Mouse (Mus musculus) lung, embryonic 16.5 days (tissue): Measurements from ENCODE around the gene Lpgat1. TPM values are rescaled to one million over a fixed set of nuclear protein-coding genes. Genes with fewer than 3 reads are reported as not detected.

Experiments used
- ATAC-seq: fragments of 200-750 bp; cut with Nextera tagmentation; 2 replicates; pipeline ENCODE4 v1.8.0; 2017; ENCODE audit warnings: low read depth, mild to moderate bottlenecking, moderate library complexity
- H3K27ac ChIP-seq: fragments of 300-500 bp; sonication (generic); 2 replicates; pipeline ENCODE4 v1.5.1; 2014; ENCODE audit warnings: mild to moderate bottlenecking, control low read depth, low read length
- H3K27me3 ChIP-seq: fragments of 300-500 bp; sonication (generic); 2 replicates; pipeline ENCODE4 v1.6.1; 2014; ENCODE audit warnings: low read depth, low read length, mixed read lengths; ENCODE audit not compliant: control insufficient read depth, insufficient read depth
- H3K36me3 ChIP-seq: fragments of 300-500 bp; sonication (generic); 2 replicates; pipeline ENCODE4 v1.6.1; 2014; ENCODE audit warnings: low read length; ENCODE audit not compliant: control insufficient read depth, insufficient read depth
- H3K4me1 ChIP-seq: fragments of 300-500 bp; sonication (generic); replicated peaks from 2 replicates; pipeline ENCODE4 v1.6.1; 2014; ENCODE audit warnings: low read length, mixed read lengths; ENCODE audit not compliant: control insufficient read depth, insufficient read depth
- H3K4me2 ChIP-seq: fragments of 300-500 bp; sonication (generic); 2 replicates; pipeline ENCODE4 v1.6.1; 2014; ENCODE audit warnings: low read depth, low read length, control low read depth
- H3K4me3 ChIP-seq: fragments of 300-500 bp; sonication (generic); 2 replicates; pipeline ENCODE4 v1.5.1; 2014; ENCODE audit warnings: mild to moderate bottlenecking, low read length, control low read depth
- H3K9ac ChIP-seq: fragments of 300-500 bp; sonication (generic); 2 replicates; pipeline ENCODE4 v1.6.1; 2014; ENCODE audit warnings: low read length, control low read depth
- H3K9me3 ChIP-seq: fragments of 300-500 bp; sonication (generic); 2 replicates; pipeline ENCODE4 v1.6.1; 2016; ENCODE audit warnings: low read length; ENCODE audit not compliant: control insufficient read depth
- WGBS: fragments of 180-500 bp; shearing (Covaris S2); extraction: QIAGEN DNeasy Blood & Tissue Kit; methylation state at CpG from one replicate; pipeline ENCODE4 v1.1.7; 2014; 5-methylcytosine and 5-hydroxymethylcytosine counted together
- polyA plus RNA-seq: library from polyadenylated mRNA; unstranded; fragments of >200 nt; fragmentation: Nextera tagmentation; extraction: Ambion mirVana; gene quantifications from 2 replicates; pipeline ENCODE4 v1.2.1, GENCODE M21; 2015

Lpgat1 gene
- polyA plus RNA-seq, 1 experiment from 2014 or later: 12.4 TPM

- no peak overlapping the region for H3K27ac ChIP-seq
- no peak overlapping the region for H3K9ac ChIP-seq
- WGBS: 68% methylated on average over 1 of the region's 1 CpGs
- H3K9me3 ChIP-seq: no peaks in the 10 kb centered on the region
- 0 out of 2 replicates have a peak, but pooled peaks cover 2% of the 10 kb centered on the region for H3K36me3 ChIP-seq
- no peak for ATAC-seq
- no peak overlapping the region for H3K4me2 ChIP-seq
- no peak overlapping the region for H3K4me3 ChIP-seq
- H3K27me3 ChIP-seq: no peaks in the 10 kb centered on the region
- no peaks in the 10 kb centered on the region for H3K4me1 ChIP-seq
Measured at GRCm38 (mm10) chr1:191748431-191748830, 30.8 kb downstream of the Lpgat1 start.

DNA sequence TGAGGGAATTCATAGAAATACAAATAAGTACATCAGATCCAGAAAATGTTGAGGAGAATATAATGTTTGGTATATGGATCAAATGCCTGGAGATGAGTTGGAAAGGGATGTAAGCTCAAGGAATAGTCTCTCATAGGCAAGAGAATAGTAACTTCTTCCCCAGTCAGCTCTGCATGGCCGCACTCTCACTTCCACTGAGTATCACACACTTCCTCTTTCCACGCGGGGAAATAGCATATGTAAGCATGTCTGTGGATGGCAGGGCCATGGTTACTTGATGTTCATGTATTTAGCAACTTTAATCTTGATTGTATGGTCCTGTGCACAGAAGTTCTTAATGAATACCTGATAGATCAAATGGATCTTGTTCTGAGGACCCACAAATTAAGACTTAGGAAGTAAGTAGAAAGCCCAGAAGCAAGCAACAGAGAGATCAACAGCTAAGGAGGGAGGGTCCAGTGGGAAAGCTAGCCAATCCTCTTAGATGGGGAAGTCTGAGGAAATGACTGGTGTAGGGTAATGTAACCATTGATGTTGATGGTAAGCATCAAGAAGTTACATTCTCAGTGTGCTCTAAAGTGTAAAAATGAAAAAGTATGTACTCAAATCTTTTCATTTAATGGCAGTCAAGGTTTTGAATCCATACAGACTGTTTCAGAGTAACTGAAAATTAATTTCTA lies 39.0 kb downstream of the Lpgat1 start:
- Histone ChIP-seq H3K4me3 (no peak overlapping the region), H3K9me3 (no peaks in the 10 kb centered on the region), H3K9ac (no peak overlapping the region), H3K4me2 (no peak overlapping the region), H3K4me1 (no peaks in the 10 kb centered on the region; the same call in 1 of the 2 replicates), H3K36me3 (peaks cover 16% of the 10 kb centered on the region), H3K27me3 (no peaks in the 10 kb centered on the region), H3K27ac (no peak overlapping the region)
- no peak for ATAC-seq
- WGBS: 91% methylated on average over 3 of the region's 3 CpGs

- Histone ChIP-seq H3K4me2 (no peak overlapping the region), H3K27me3 (no peaks in the 10 kb centered on the region), H3K27ac (no peak overlapping the region), H3K4me3 (no peak overlapping the region), H3K9me3 (no peaks in the 10 kb centered on the region), H3K4me1 (no peaks in the 10 kb centered on the region), H3K36me3 (peaks cover 20% of the 10 kb centered on the region; the same call in 1 of the 2 replicates), H3K9ac (no peak overlapping the region)
- WGBS: 53% methylated on average over 5 of the region's 5 CpGs
- no peak for ATAC-seq
Measured at GRCm38 (mm10) chr1:191774106-191774505, 56.5 kb downstream of the Lpgat1 start.

DNA sequence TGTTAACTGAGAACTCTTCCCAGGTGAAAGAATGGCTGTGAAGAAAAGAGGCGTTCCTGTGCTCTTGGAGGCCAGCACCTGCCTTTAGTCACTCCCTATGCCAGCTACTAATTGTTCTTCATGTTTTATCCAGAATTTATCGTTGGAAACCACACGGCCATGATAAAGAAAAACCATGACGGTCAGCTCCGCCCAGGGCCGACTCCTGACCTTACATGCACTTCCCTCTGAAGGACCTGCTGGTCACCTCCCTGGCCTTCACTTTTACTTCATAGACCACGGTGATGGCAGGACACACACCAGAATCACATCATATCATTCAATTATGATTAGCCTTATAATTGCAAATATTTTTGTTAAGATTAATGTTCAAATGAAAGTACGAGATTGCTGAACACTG lies 57.5 kb downstream of the Lpgat1 start:
- Histone ChIP-seq H3K9ac (no peak overlapping the region), H3K9me3 (no peaks in the 10 kb centered on the region), H3K4me1 (no peaks in the 10 kb centered on the region), H3K27me3 (no peaks in the 10 kb centered on the region), H3K4me3 (no peak overlapping the region), H3K36me3 (peaks cover 20% of the 10 kb centered on the region; the same call in 1 of the 2 replicates), H3K4me2 (no peak overlapping the region), H3K27ac (no peak overlapping the region)
- no peak for ATAC-seq
- WGBS: 70% methylated on average over 8 of the region's 8 CpGs

GRCm38 (mm10) chr1:191777521-191777920 lies 59.9 kb downstream of the Lpgat1 start:
- 69% methylated on average over 8 of the region's 8 CpGs for WGBS
- Histone ChIP-seq H3K9ac (no peak overlapping the region), H3K9me3 (no peaks in the 10 kb centered on the region), H3K4me2 (no peak overlapping the region), H3K27me3 (no peaks in the 10 kb centered on the region), H3K36me3 (peaks cover 21% of the 10 kb centered on the region; the same call in 1 of the 2 replicates), H3K27ac (no peak overlapping the region), H3K4me3 (no peak overlapping the region), H3K4me1 (no peaks in the 10 kb centered on the region)
- ATAC-seq: no peak

DNA sequence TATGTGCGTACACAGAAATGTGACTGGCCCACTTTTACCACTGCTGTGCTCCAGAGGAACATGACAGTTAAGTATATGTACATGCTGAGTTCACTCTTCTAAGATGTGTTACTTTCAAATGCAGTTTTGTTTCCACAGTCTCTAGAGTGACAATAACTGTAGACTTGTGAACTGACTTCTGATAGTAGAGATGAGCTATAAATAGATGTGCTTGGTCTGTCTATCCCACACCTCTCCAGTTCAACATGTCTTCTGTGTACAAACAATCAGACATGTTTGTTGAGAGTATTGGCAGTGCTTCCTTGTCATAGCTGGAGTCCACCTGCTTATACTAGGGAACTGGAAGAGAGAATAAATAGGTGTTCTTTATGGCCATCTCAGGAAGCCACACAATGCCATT lies 62.8 kb downstream of the Lpgat1 start:
- 90% methylated on average over 1 of the region's 1 CpGs for WGBS

GRCm38 (mm10) chr1:191785108-191785507 lies 67.5 kb downstream of the Lpgat1 start:
- Histone ChIP-seq H3K4me2 (no peak overlapping the region), H3K27ac (peak overlapping the region; percentile 38; the same call in 1 of the 2 replicates), H3K36me3 (peaks cover 2% of the 10 kb centered on the region; the same call in 1 of the 2 replicates), H3K9ac (no peak overlapping the region), H3K27me3 (no peaks in the 10 kb centered on the region), H3K4me1 (no peaks in the 10 kb centered on the region; the same call in 1 of the 2 replicates), H3K9me3 (peaks cover 4% of the 10 kb centered on the region; the same call in 1 of the 2 replicates), H3K4me3 (no peak overlapping the region)
- ATAC-seq: peak; percentile 68
- 49% methylated on average over 11 of the region's 11 CpGs for WGBS

More for the DNA sequence above, 62.8 kb downstream of the Lpgat1 start:
- H3K9me3 ChIP-seq: no peaks in the 10 kb centered on the region
- H3K27ac ChIP-seq: no peak overlapping the region
- no peak overlapping the region for H3K9ac ChIP-seq
- H3K4me1 ChIP-seq: no peaks in the 10 kb centered on the region; the same call in 1 of the 2 replicates
- ATAC-seq: no peak
- no peak overlapping the region for H3K4me2 ChIP-seq
- no peaks in the 10 kb centered on the region for H3K27me3 ChIP-seq
- no peak overlapping the region for H3K4me3 ChIP-seq
- H3K36me3 ChIP-seq: peaks cover 13% of the 10 kb centered on the region; the same call in 1 of the 2 replicates

DNA sequence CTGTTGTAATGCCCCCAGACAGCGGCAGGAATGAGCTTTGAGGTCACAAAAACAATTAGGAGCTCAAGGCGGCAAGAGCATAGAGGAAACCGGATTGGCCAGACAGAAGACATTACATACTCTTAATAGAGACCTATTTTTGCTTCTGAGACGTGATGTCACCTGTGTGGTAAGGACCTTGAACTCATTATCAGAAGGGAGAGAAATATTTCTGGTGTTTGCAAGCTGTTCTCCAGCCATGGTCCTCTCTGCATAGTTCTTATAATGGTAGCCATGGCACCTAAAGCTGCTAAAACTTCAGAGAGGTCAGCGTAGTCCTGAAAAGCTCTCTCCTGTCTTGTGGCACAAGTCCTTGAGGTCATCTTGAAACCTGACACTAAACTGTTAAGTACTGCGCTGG lies 68.6 kb downstream of the Lpgat1 start:
- peaks cover 4% of the 10 kb centered on the region; the same call in 1 of the 2 replicates for H3K9me3 ChIP-seq
- H3K27ac ChIP-seq: no peak overlapping the region
- H3K4me2 ChIP-seq: no peak overlapping the region
- 47% methylated on average over 6 of the region's 6 CpGs for WGBS
- H3K4me3 ChIP-seq: no peak overlapping the region
- no peaks in the 10 kb centered on the region for H3K27me3 ChIP-seq
- no peak for ATAC-seq
- no peaks in the 10 kb centered on the region; the same call in 1 of the 2 replicates for H3K4me1 ChIP-seq
- peaks cover 2% of the 10 kb centered on the region; the same call in 1 of the 2 replicates for H3K36me3 ChIP-seq
- no peak overlapping the region for H3K9ac ChIP-seq

- no peak for ATAC-seq
- H3K4me3 ChIP-seq: no peak overlapping the region
- H3K4me2 ChIP-seq: no peak overlapping the region
- H3K27me3 ChIP-seq: no peaks in the 10 kb centered on the region
- 33% methylated on average over 3 of the region's 4 CpGs for WGBS
- H3K9ac ChIP-seq: no peak overlapping the region
- H3K9me3 ChIP-seq: peaks cover 4% of the 10 kb centered on the region; the same call in 1 of the 2 replicates
- H3K4me1 ChIP-seq: no peaks in the 10 kb centered on the region; the same call in 1 of the 2 replicates
- H3K27ac ChIP-seq: no peak overlapping the region
- H3K36me3 ChIP-seq: no peaks in the 10 kb centered on the region
Measured at GRCm38 (mm10) chr1:191787379-191787778, 69.7 kb downstream of the Lpgat1 start.
